Mouse (Mus musculus) heart, postnatal 0 days (tissue): ENCODE data around the gene Clec16a. TPM values are rescaled to one million over a fixed set of nuclear protein-coding genes. Genes with fewer than 3 reads are reported as not detected.

Experiments used
- ATAC-seq: fragments of 200-750 bp; cut with Nextera tagmentation; 2 replicates; pipeline ENCODE4 v1.8.0; 2017; ENCODE audit warnings: low read depth, moderate number of reproducible peaks, moderate library complexity; ENCODE audit not compliant: insufficient read depth
- DNase-seq: peaks from one replicate; pipeline ENCODE4 v3.0.0-alpha.2; 2016; ENCODE audit warnings: low spot score
- H3K27ac ChIP-seq: fragments of 300-500 bp; sonication (generic); 2 replicates; pipeline ENCODE4 v1.5.1; 2014; ENCODE audit warnings: low read depth, mild to moderate bottlenecking
- H3K27me3 ChIP-seq: fragments of 300-500 bp; sonication (generic); 2 replicates; pipeline ENCODE4 v1.6.1; 2014; ENCODE audit warnings: low read length, mixed read lengths; ENCODE audit not compliant: control insufficient read depth, insufficient read depth
- H3K36me3 ChIP-seq: fragments of 300-500 bp; sonication (generic); replicated peaks from 2 replicates; pipeline ENCODE4 v1.6.1; 2014; ENCODE audit warnings: low read length, mixed read lengths; ENCODE audit not compliant: control insufficient read depth, insufficient read depth
- H3K4me1 ChIP-seq: fragments of 300-500 bp; sonication (generic); 2 replicates; pipeline ENCODE4 v1.6.1; 2014; ENCODE audit warnings: antibody characterized with exemption; ENCODE audit not compliant: control insufficient read depth, insufficient read depth
- H3K4me2 ChIP-seq: fragments of 300-500 bp; sonication (generic); 2 replicates; pipeline ENCODE4 v1.6.1; 2014; ENCODE audit warnings: low read depth, mild to moderate bottlenecking, low read length, moderate library complexity
- H3K4me3 ChIP-seq: fragments of 300-500 bp; sonication (generic); 2 replicates; pipeline ENCODE4 v1.5.1; 2014; ENCODE audit warnings: low read depth, low read length
- H3K9ac ChIP-seq: fragments of 300-500 bp; sonication (generic); replicated peaks from 2 replicates; pipeline ENCODE4 v1.6.1; 2014; ENCODE audit warnings: low read depth, low read length, mixed read lengths
- H3K9me3 ChIP-seq: fragments of 300-500 bp; sonication (generic); replicated peaks from 2 replicates; pipeline ENCODE4 v1.6.1; 2016; ENCODE audit warnings: low read length; ENCODE audit not compliant: control insufficient read depth
- CTCF ChIP-seq: IDR thresholded peaks from 2 replicates; pipeline ENCODE4 v1.5.1; 2016; ENCODE audit warnings: antibody characterized with exemption, control low read depth, low read depth
- EP300 ChIP-seq: IDR thresholded peaks from 2 replicates; pipeline ENCODE4 v1.6.1; 2016; ENCODE audit warnings: antibody characterized with exemption, low read depth
- WGBS: fragments of 180-500 bp; shearing (Covaris S2); extraction: QIAGEN DNeasy Blood & Tissue Kit; methylation state at CpG from one replicate; pipeline ENCODE4 v1.1.7; 2014; 5-methylcytosine and 5-hydroxymethylcytosine counted together
- polyA plus RNA-seq: library from polyadenylated mRNA; unstranded; fragments of >200 nt; fragmentation: Nextera tagmentation; extraction: Ambion mirVana; gene quantifications from 2 replicates; pipeline ENCODE4 v1.2.1, GENCODE M21; 2015
- total RNA-seq: library from RNA; depleted of rRNA; stranded (reverse); fragments of >200 nt; gene quantifications from 2 replicates; pipeline ENCODE4 v1.2.3, GENCODE M21; 2014; ENCODE audit warnings: low replicate concordance

Clec16a gene
- total and polyA plus RNA-seq, 2 experiments from 2014 or later, result 37.7 to 39.6 TPM

DNA sequence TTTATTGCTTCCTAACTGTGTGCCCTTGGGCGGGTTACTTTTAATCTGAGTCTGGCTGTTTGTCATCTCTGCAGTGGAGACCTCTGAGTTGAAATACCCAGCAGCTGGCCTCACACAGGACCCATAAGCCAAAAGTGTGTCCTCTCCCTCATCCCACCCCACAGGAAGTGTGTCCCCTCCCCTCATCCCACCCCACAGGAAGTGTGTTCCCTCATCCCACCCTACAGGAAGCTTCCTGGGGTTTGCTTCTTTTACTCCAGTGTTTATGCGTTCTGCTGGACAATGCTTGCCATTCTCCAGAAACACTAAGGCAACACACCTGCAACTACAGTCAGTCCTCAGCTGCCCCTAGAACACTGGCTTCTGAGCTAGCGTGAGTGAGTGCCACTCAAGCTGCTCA lies 92.8 kb downstream of the Clec16a start:
- H3K4me1 ChIP-seq, result peaks cover 24% of the 10 kb centered on the region
- H3K4me3 ChIP-seq, result no peak overlapping the region
- H3K4me2 ChIP-seq, result no peak overlapping the region
- TF ChIP-seq EP300 (no peak), CTCF (no peak)
- 0 out of 2 replicates have a peak, but pooled peaks cover 8% of the 10 kb centered on the region for H3K36me3 ChIP-seq
- no peak for DNase-seq
- no peak for ATAC-seq
- 70% methylated on average over 3 of the region's 3 CpGs for WGBS
- H3K27me3 ChIP-seq, result no peaks in the 10 kb centered on the region
- H3K9ac ChIP-seq, result no peak overlapping the region
- H3K27ac ChIP-seq, result no peak overlapping the region
- no peaks in the 10 kb centered on the region for H3K9me3 ChIP-seq

DNA sequence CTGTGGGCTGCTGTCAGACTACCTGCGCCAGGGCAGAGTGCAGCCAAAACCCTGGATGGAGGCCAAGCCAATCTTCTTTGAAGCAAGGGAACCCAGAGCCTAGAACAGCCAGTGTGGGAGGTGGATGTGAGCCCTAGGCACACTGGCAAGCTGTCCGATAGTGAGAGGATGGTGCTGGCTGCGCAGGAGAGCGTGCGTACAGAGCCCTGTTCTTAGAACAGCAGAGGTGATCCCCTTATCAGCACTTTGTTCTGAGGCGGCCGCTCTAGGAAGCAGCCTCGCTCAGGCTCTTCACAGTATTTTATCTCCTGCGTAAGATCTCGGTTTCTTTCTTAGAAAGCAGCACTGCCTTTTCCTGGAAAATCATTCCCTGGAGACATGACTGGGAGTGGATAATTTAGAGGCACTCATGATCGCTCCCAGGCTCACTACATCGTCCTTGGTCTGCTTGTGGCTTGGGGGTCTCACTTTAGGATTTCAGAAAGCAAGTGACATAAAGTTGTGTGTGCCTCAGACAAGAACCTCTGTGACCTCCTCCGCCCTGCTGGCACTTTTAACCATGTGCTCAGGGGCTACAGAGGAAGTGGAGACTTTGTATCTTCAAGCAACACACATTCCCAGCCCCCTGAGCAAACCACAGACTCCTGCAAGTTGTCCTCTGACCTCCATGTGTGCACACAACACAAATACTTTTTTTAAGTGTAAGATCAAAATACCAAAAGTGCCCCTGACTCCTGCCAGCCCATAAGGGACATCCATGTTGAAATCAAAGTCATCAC lies 94.2 kb downstream of the Clec16a start:
- H3K4me3 ChIP-seq, result no peak overlapping the region
- no peak for TF ChIP-seq CTCF
- no peak for TF ChIP-seq EP300
- H3K4me1 ChIP-seq, result peaks cover 24% of the 10 kb centered on the region
- H3K27me3 ChIP-seq, result no peaks in the 10 kb centered on the region
- peak; percentile 44 for DNase-seq
- 0 out of 2 replicates have a peak, but pooled peaks cover 5% of the 10 kb centered on the region for H3K36me3 ChIP-seq
- no peak for ATAC-seq
- WGBS, result 24% methylated on average over 13 of the region's 13 CpGs
- H3K9ac ChIP-seq, result no peak overlapping the region
- no peak overlapping the region for H3K4me2 ChIP-seq
- H3K27ac ChIP-seq, result no peak overlapping the region
- H3K9me3 ChIP-seq, result no peaks in the 10 kb centered on the region

DNA sequence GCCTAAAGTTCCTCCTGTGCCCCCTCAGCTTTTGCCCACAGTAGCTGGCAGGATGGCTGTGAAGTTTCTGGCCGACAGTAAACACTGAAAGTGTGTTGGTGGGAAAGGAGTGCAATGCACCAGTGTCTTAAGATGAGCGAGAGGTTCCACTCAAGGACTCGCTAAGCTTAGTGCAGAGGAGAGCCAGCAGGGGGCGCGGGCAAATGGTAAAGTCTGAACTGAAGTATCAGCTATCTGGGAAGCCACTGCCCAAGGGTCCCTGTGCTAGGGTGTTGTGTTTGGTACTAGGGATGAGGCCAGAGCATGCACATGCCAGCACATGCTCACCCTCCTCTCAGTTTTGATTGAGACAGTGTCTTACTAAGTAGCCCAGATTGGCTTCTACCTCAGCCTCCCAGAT lies 94.9 kb downstream of the Clec16a start:
- H3K4me2 ChIP-seq, result no peak overlapping the region
- DNase-seq, result peak; percentile 61
- H3K9me3 ChIP-seq, result no peaks in the 10 kb centered on the region
- H3K4me3 ChIP-seq, result no peak overlapping the region
- TF ChIP-seq EP300, result no peak
- peak; percentile 81 for TF ChIP-seq CTCF
- WGBS, result 12% methylated on average over 5 of the region's 5 CpGs
- H3K4me1 ChIP-seq, result peaks cover 24% of the 10 kb centered on the region
- ATAC-seq, result peak; percentile 55; the same call in 1 of the 2 replicates
- no peak overlapping the region for H3K9ac ChIP-seq
- no peak overlapping the region for H3K27ac ChIP-seq
- H3K36me3 ChIP-seq, result 0 out of 2 replicates have a peak, but pooled peaks cover 3% of the 10 kb centered on the region
- no peaks in the 10 kb centered on the region for H3K27me3 ChIP-seq

DNA sequence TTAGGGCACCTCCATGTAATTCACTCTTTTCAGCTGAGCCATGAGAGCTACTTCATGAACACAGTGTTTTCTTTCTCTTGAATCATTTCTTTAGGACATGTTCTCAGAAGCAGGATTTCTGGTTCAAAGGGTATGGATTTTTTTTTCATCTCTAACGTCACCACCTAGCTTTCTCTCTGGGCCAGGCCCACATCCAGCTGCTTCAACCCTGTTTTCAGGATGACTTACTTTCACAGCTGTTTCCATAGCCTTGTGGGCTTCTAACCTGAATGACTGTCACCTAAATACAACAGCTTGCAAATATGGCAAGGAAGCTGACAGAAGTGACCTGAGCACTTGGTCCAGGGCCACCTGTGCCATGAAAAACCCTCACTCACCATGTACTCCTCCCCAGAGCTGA lies 96.0 kb downstream of the Clec16a start:
- peaks cover 24% of the 10 kb centered on the region for H3K4me1 ChIP-seq
- ATAC-seq, result no peak
- no peaks in the 10 kb centered on the region for H3K27me3 ChIP-seq
- H3K36me3 ChIP-seq, result no peaks in the 10 kb centered on the region
- no peaks in the 10 kb centered on the region for H3K9me3 ChIP-seq
- no peak overlapping the region for H3K27ac ChIP-seq
- no peak overlapping the region for H3K9ac ChIP-seq
- DNase-seq, result no peak
- 82% methylated on average over 1 of the region's 1 CpGs for WGBS
- TF ChIP-seq CTCF (no peak), EP300 (no peak)
- H3K4me2 ChIP-seq, result no peak overlapping the region
- no peak overlapping the region for H3K4me3 ChIP-seq

DNA sequence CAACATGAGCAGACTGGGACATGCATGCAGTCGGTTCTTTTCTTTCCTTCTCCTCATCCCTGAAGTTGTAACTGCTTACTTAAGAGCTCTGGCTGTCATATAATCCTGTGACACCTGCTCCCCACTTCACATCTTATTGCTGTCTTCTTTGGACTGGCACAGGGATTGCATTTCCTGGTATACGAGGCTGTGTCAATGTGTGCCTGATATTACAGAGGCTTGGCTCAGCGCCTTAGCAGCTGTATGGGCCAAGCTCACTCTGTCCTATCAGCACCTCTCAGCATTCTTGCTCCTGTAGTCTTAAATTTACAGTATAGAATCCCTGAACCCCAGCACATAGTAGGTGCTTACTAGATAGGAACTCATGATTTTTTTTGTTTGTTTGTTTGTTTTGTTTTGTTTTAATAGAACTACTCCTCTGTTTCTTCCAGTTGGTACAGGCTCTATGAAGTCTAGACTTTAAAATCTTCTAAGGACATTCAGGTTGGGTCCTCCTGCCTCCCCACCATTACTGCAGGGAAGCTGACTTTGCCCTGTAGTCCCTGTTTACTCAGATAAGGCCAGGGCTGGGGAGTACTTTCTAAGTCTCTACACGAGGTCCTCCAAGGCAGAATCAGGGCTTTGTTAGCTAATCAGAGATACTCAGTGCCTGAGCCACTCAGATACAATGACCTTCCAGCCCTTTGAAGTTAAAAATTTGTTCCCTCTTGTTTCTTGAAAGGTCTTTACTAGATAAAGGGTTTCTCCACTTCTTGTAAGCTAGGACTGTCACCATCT lies 97.9 kb downstream of the Clec16a start:
- no peaks in the 10 kb centered on the region for H3K27me3 ChIP-seq
- WGBS, result 18% methylated on average over 4 of the region's 4 CpGs
- no peak overlapping the region for H3K4me2 ChIP-seq
- ATAC-seq (no peak), DNase-seq (no peak)
- H3K4me3 ChIP-seq, result no peak overlapping the region
- H3K9me3 ChIP-seq, result no peaks in the 10 kb centered on the region
- no peak overlapping the region for H3K27ac ChIP-seq
- peaks cover 16% of the 10 kb centered on the region for H3K4me1 ChIP-seq
- TF ChIP-seq CTCF (no peak), EP300 (no peak)
- H3K9ac ChIP-seq, result no peak overlapping the region
- no peaks in the 10 kb centered on the region for H3K36me3 ChIP-seq
